Mouse (Mus musculus) spleen, adult 18-20 months (tissue): ENCODE data around the gene Hes3.

Source experiments
- DNase-seq, 2 experiments: peaks; one replicate each; pipeline ENCODE4 v3.0.0; 2022; ENCODE audit warnings: mixed read lengths in 2 of 2

The Hes3 gene

DNA sequence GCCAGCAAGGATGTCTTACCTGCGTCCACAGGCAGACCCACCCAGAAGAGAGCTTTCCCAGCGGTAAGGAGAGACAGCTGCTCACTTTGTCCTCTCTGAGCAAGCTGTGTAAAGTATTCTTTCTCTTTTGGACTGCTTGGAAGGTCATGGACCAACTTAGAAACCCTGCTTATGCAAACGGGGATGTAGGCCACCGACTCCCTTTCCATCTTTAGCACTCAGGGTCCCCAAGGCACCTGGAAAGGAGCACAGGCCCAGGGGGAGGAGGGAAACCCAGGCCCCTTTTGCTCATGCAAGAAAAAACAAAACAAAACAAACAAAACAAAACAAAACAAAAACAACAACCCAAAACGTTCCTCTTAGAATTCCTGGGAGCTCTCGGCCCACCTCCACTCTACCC, at the start of gene Hes3:
TSS of gene Hes3 (minus strand) at position 101 of the 400 bp plus-strand sequence.
- no peak for DNase-seq

DNA sequence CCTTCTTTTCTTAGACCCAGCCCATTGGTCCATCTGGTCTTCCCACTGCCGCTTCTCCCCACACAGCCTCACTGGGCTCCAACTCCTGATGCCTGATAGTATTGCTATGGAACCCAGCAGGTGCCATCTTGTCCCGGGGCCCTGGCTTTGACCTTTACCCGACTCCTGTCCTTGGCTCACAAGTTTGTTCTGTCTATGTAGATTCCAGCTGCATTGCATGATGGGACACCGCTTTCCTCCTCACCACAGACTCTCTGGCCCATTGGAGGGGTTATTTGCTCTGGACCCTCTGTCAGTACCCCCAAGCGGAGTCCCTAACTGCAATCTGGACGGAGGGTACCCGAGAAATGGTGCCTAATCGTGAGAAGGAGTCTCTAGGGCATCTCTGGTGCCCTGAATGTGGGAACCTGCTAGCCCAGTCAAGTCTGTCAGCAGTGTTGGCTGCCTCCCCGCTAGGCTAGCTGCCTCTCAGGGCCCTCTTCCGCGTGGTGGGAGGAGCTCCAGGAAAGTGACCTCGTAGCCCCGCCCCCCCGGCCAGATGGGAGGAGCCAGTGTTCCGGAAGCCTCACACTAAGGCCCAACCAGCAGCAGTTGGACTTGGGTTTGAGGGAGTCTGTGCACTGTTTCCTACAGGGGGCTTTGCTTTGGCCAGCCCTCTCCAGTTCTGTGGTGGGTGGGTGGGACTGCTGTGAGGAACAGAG, 49.3 kb upstream of the Hes3 start:
- DNase-seq, result no peak

DNA sequence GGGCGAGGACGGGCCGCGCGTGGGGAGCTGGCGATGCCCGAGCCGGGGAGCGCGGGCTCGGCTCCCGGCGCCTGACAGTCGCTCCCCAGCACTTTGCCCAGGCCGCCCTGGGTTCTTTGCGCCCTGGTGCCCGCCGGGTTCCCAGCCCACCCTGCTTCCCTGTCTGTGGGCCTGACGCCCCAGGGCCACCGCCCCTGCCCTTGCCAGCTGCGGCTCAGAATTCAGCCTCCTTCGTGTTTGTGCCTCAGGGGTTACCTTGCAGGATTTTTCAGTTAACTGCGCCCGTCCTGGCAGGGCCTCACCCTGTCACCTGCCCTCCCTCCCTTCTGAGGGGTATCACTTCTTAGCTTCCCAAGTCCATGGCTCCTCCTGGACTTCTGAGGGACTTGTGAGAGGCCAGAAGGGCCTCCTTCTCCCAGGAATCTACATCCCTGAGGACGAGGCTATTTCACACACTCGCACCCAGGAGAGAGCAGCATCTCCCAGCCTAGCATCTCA, 47.9 kb upstream of the Hes3 start:
- DNase-seq, result no peak

DNA sequence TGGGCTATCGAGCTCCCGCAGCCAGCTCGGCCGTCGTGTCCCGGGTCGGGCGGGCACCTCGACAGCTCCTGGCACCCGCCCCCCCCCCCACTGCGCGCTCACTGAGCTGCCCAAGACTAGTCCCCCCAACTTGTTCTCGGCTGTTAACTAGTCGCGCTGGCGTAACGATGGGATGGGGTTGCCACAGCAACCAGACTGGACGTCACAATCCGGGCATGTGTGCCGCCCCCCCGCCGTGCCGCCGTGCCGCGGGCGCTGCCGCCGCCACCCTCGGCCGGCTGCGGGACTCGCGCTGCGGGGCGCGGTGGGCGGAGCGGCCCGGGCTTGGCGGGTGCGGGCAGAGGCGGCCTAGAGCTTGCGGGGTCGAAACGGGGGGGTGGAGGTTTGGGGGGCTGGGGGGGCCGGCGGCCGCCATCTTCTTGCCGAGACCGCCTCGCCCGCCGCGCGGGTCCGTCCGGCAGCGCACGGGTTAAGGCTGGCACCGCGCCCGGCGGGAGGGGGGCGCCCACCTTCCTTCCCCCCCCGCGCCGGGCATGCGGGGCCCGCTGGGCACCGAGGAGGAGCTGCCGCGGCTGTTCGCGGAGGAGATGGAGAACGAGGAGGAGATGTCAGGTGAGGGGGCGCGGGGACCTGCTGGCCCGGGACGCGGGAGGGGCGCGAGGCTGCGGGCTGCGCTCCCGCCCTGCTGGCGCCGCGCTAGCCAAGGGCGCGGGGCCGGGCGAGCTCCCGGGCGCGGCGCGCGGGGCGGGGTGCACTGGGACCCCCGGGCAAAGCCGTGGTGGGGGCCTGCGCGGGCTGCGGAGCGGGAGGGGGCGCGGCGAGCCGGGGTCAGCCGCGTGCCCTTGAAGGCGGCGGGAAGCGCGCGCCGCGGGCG, 47.2 kb upstream of the Hes3 start, which contains the start of gene Chd5:
TSS of gene Chd5 (plus strand) at position 233 of the 874 bp plus-strand sequence.
- DNase-seq, result no peak

DNA sequence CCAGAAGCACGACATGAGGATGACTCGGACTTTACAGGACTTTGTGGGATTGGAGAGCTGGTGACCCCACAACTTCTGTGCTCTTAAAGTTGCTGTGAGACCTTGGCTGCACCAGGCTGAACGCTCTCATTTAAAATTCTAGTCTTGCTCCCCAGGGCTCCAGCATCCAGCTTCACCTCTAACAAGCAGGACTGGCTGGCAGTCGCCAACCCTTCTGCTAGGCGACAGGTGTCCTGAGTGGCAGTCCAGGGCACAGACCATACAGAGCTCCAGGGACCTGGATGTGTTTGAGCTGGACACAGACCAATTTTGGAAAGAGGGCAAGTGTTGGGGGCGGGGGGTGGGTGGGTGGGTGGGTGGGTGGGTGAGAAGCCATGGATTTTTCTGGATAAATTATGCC, 46.3 kb upstream of the Hes3 start:
- DNase-seq, result no peak

DNA sequence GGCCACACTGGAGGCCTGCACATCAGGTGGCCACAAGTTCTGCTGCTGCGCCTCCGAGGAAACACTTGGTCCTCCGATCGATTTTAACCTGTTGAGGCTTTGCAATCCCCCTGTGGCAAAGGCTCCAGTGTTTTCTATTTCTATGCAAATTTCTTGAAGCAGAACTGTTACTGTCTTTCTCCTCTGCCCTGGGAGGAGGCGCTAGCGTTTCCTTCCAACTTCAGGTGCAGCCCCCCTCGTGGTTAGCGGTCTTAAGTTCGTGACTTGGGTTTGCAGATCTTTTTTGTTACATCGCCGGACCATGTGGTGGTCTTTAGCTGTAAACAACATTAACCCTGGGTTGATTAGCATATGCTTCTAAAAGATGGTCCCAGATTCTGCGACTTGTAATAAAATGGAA, 42.1 kb upstream of the Hes3 start:
- DNase-seq, result no peak

DNA sequence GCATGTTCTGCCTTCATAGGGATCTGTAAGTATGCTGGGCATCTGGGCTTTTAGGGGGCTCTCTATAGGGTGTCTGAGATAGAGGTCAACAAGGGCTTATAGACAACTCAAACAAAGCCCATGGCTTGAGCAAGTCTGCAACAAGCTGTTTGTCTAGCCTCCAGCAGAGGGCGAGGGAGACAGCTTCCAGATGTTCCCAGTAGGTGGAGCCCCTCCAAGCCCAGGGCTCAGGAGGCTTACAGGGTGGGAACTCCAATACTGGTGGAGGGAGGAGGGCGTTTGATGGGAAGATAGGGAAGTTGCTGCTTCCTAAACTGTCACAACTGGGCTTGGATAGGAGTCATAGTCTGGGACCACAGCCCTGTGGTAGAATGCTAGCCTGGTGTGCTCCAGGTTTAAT, 41.5 kb upstream of the Hes3 start:
- DNase-seq, result peak; percentile 34 to 59

DNA sequence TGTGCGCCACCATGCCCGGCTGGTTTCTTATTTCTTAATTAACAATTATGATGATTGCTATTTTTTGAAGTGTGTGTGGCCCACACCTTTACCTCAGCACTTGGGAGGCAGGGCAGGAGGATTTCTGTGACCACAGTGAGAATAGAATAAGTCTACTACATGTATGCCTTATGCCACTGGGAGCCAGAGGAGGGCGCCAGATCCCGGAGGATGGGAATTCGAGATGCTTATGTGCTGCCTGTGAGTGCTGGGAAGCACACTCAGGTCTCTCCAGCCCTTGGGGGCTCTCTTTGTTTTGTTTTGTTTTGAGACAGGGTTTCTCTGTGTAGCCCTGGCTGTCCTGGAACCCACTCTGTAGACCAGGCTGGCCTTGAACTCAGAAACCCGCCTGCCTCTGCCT, 37.2 kb upstream of the Hes3 start:
- peak in 1 of 2 experiments; percentile 51 for DNase-seq

DNA sequence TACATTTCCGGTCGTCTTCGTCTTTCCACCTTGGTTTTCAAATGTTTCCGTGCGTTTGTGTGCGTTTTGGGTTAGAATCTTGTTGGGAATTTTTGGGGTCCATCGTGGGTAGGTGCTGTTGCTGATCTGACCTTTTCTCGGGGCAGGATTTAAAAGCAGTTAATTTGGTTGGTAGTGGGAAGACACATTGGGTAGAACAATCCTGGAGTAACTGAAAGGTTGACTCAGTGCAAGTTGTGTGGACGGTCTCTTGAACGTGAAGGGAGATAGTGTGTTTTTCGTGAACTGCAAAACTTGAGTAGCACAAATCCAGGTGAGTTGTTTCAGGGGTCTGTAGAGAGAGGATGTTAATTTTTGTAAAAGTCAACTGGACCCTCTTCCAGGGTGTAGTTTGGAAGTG, 35.1 kb upstream of the Hes3 start:
- no peak for DNase-seq

DNA sequence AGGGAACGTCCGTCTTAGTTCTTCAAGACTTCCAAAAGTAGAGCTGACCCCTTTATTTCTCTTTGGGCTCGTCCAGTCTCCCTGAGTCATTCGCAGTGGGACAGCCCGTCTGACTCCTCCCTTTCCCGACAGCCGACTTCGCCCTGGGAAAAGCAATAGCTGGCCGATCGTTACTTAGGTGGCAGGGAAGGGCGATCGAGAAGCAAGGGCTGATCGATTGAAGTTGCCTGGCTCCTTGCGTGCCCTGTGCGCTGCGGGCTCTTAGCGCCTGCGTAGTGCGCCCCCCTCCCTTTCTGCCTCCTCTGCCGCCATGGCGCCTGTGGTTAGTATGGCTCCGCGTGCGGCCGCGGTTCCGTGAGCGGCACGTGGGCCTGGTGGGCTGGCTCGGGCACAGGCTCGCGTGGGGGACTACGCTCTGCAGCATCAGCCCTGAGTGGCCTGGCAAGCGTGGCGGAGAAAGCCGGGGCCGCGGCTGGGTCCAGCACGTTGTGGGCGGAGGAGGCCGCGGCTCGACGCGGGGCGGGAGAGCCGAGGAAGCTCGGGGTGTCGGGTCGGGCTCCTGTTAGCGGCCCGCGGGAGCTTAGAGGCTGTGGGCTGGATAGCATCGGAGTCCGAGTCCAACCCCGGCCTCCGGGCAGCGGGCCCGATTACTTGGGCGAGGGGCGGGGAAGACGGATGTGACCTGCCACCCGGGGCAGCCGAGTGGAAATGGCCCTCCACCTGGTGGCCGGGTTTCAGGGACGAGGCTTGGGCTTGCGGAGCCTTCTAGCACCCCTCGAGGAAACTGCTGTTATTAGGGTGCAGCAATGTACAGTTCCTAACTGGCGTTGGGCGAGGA, 34.3 kb upstream of the Hes3 start, which contains the start of gene Rpl22:
TSS of gene Rpl22 (plus strand) at position 169 of the 838 bp plus-strand sequence.
- DNase-seq, result peak; percentile 85 to 87

DNA sequence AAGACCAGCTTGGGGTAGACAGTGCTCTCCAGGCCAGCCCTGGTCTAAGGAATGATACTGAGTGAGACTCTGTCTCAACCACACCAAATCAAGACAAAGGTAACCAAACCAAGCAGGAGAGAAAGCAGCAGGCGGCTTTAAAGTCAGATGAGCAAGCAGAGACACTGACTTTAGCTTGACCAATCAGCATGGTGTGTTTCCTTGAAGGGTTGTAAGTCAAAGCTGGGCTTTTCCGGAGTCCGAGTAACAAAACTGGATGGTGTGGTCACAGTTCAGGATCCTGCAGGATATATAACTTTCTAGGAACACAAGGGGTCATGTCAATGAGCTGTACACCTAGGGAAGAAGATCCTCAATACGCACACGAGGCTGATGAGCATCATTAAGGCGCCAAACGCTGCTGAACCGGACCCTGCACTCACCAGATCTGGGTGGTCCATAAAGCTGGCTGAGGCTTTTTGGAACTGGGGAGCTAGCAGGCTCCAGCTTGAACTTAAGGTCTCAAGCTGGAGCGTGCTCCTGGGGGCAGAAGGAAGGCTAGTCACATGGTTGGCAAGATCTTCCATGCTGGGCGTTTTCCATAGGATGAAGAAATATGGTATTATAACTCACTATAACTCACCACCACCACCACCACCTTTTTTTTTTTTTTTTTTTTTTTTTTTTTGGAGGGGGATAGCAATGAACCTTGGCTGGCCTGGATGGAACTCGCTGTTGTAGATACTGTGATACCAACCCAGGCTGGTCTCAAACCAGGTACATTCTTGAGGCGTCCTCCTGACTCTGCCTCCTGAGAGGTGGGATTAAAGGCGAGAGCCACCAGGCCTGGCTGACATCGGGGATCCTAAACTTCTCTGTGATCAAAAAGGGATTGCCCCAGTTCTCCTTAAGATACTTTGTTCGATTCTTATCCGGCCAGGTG, 33.4 kb upstream of the Hes3 start:
- no peak for DNase-seq

DNA sequence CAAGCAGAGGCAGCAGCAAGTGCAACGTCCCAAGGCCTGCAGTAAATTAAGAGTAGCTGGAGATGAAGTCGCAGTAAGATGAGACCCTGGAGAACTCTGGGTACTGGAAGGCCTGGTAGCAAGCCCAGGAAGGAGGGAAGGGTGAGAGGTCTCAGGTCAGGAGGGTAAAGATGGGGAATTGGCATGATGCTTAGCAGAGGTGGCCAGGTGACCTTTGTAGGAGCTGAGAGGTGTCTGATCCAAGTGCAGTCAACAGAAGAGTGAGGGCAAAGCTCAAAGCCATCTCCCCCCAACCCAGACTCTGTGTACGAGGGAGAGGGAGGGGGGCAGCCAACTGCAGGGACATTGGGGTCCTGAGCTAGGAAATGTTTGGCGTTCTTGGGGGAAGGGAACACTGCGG, 30.0 kb upstream of the Hes3 start:
- no peak for DNase-seq

DNA sequence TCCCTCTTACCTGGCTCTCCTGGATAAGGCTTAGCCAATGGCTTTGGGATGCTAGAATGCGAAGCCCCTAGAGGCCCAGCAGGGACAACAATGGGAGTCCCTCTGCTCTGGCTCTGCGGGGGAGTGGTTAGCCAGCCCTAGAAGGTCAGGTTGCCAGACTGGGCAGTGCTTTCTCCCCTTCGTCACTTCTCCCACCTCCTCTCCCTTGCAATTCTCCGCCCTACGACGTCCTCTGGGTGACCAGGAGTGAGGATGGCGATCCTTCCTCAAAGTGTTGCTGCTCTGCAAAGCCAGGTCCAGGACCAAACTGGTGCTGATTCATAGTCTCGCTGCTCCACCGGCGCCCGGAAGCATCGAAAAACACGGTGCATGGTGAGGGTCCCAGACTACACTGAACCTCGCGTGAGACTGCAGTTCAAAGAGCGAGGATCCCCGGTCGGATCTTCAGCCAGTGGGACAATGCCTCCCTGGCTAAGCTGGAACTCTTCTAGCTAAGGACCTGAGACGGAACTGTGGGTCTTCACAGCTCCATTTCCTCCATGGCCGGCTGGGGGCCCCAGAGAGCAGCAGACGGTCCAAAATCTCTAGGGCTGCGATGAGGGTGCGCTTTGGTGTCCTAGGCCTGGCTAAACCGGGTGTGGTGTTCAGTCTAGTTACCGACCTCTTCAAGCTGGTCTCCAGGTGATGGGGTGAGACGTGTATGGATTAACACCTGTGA, 27.2 kb upstream of the Hes3 start, which contains the start of gene Rnf207:
TSS of gene Rnf207 (minus strand) at position 477 of the 718 bp plus-strand sequence.
- DNase-seq, result peak; percentile 32 to 69

DNA sequence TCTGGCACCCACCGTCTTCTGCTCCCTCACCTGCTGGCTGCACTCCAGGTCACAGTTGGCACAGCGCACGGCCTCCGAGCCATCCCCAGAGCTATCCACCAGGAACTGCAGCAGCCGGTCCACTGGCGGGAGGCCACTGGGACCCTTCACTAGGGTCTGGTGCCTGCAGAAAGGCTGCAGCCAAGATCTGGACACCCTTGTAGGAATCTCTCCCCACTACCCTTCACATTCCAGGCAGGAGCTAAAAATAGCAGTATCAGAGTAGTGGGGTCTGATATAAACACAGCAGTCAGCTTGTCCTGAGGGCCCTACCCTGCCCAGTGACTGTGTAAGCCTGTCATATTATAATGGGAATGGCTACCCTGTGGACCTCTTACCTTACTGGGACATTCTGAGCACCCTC, 26.2 kb upstream of the Hes3 start:
- DNase-seq, result no peak

DNA sequence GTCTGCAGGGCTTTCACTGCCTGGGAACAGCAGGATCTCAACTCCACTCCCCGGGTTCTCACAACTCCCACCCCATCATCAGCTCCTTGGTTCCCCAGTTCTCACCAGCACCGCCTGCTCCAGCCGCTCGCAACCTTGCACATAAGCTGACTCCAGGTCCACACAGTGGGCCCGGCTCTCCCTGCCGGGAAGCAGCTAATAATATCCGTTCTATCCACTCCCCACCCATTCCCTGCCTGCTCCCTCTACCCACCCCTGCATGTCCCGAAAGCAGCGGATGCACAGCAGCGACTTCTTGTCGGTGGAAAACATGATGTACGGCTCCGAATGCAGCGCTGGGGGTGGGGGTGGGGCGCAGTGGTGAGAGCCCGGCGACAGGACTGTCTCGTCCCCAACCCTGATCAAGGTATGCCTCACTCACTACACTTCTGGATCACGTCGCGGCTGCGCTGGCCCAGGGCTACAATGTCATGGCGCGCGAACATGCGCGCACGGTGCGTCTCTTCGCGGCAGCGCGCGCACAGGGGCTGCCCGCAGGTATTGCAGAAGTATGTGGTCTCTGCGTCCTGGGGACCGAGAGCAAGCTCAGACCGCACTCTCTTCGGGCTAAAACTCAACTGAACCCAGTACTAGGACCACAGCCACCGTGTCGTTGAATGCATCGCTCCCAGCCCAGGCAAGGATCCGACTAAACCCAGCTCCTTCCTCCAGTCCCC, 24.2 kb upstream of the Hes3 start:
- no peak for DNase-seq

DNA sequence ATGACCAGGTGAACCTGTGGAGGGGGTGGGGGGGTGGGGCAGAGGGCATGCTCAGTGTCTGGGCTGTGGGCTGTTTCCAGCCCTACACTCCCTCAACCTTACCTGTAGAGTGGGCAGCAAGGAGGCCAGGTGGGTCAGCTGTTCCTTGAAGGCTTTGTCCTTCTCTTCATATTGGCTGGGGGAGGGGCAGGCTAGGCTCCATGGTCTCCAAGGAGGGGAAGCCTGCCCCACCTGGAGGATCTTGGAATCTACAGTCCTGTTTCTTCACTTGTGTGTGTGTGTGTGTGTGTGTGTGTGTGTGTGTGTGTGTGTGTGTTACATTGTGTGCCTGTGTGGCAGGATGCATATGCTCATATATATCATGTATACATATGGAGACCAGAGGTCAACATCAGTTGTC, 22.5 kb upstream of the Hes3 start:
- DNase-seq, result no peak

DNA sequence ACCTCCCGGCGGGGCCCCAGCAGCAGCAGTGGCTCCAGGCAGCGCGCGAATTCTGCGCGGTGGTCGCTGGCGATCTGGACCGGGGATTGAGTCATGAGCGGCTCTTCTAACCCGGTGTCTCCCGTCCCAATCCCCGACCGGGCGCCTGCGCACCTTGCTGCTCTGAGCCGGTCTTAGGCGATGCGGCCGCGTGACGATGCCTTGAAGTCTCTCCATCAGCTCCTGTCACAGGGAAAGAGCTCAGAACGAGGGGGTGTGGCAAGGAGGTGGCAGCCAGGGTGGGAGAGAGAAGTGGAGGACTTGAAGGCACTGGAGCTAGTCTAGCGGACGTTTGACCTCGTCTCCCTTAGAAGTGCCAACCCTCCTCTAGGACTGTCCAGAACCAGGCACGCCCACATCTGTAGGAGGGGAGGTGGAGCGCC, 21.8 kb upstream of the Hes3 start:
- DNase-seq, result no peak

DNA sequence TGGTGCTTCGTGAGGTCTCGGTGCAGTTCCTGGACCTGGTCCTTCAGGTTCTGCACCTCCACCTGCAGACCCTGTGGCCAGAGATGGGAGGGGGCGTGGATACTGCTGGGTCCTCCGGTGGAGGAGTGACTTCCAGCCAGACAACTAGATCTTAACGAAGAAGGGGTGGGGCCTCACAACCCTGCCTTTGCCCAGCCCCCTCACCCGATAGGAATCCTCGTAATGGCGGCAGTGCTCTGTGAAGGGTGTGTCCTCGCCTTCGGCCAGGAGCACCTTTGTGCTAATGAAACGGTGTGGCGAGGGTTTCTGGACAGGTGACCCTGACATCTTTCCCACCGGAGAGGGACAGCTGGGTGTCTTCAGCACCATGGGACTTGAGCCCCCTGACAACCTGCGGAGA, 20.7 kb upstream of the Hes3 start:
- DNase-seq, result no peak

DNA sequence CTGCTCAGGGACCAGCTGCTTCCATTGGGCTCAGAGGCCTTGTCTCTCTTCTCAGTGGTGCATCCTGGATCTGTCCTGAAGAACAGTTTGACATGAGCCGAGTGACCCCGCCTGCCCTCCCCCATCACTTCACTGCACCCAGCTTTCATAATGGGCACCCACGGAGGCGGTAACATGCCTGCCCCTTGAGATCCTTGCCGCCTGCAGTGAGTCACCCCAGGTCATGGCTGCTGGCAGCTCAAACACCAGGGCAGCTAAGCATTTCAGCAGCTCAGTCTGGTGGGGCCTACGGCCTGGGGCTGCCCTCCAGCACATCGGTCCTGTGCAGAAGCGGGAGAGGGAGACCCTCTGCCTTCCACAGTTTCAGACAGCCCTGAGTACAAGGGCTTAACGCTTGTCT, 16.1 kb upstream of the Hes3 start:
- DNase-seq, result no peak

DNA sequence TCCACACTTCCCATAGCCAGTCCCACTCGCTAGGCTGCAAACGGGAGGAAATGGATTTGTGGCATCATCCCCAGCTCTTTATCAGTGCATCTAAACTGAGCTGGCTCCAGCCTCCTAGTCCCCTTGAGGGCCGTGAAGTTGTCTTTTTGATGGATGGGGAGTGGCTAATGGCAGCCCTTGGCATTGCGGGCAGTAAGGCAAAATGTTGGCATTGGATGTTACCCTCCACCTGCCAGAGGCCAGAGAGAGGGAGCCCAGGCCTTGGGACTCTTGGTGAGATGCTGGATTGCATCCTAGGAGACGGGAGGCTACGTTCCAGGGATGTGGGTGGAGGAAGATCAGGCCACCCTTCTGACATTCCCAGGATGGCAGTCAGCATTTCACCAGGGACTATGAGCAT, 14.5 kb upstream of the Hes3 start:
- DNase-seq, result no peak
